In genomic region chr6:45327952-45328485, GRCm38 (mm10) we compare ENCODE assay signal across 30 mouse cellular contexts.
DNase-seq lines count a peak whose midpoint lies in the region; ATAC-seq lines count a peak whose summit lies in the region.
"Had no signal": no experiment of that assay in that cellular context is flagged by ENCODE, and none has a peak within 500 bp of the region (broad histone marks: within the 10 kb centered on the region; RNA-seq: fewer than 3 reads in every experiment).

No protein-coding gene starts in this region.

- no peaks in the 10 kb centered on the region for H3K27me3 ChIP-seq in forebrain, embryonic 14.5 days (replicated peaks; ENCODE audit: control insufficient read depth, insufficient read depth, low read length)
- no peaks in the 10 kb centered on the region for H3K27me3 ChIP-seq in forebrain, embryonic 12.5 days
- no peaks in the 10 kb centered on the region for H3K27me3 ChIP-seq in neural tube, embryonic 11.5 days (ENCODE audit: control insufficient read depth, insufficient read depth, low read length)
- H3K27me3 ChIP-seq in neural tube, embryonic 15.5 days (replicated peaks), result no peaks in the 10 kb centered on the region
- H3K27me3 ChIP-seq: CH12.LX; embryonic facial prominence, embryonic 12.5 days; embryonic facial prominence, embryonic 15.5 days; heart, embryonic 12.5 days; heart, embryonic 15.5 days; hindbrain, embryonic 13.5 days; Patski had no signal

- ATAC-seq in forebrain, embryonic 14.5 days, result peak; percentile 61; the same call in 1 of the 2 replicates
- no peak for ATAC-seq in forebrain, embryonic 12.5 days (ENCODE audit: low FRiP score)
- peak; percentile 23; the same call in 1 of the 2 replicates for ATAC-seq in frontal cortex, adult (ENCODE audit: low TSS enrichment)
- peak; percentile 41; the same call in 1 of the 2 replicates for ATAC-seq in neural tube, embryonic 11.5 days (ENCODE audit: insufficient read depth, low FRiP score, low TSS enrichment)
- ATAC-seq in neural tube, embryonic 15.5 days (ENCODE audit: low FRiP score), result no peak
- ATAC-seq: hindbrain, postnatal 0 days; inflammation-experienced regulatory T-cells, adult 6 months; intestine, postnatal 0 days; Patski had no signal

- H3K4me1 ChIP-seq in forebrain, embryonic 14.5 days (ENCODE audit: control insufficient read depth, insufficient read depth, low read length), result no peaks in the 10 kb centered on the region
- no peaks in the 10 kb centered on the region for H3K4me1 ChIP-seq in forebrain, embryonic 12.5 days
- no peaks in the 10 kb centered on the region for H3K4me1 ChIP-seq in neural tube, embryonic 11.5 days (ENCODE audit: control insufficient read depth, insufficient read depth, low read length)
- no peaks in the 10 kb centered on the region for H3K4me1 ChIP-seq in neural tube, embryonic 15.5 days
- H3K4me1 ChIP-seq: embryonic facial prominence, embryonic 12.5 days; embryonic facial prominence, embryonic 15.5 days; heart, embryonic 12.5 days; heart, embryonic 15.5 days; hindbrain, embryonic 10.5 days; hindbrain, embryonic 13.5 days had no signal

- H3K4me2 ChIP-seq in forebrain, embryonic 14.5 days (ENCODE audit: low read length), result no peak overlapping the region
- no peak overlapping the region for H3K4me2 ChIP-seq in forebrain, embryonic 12.5 days
- H3K4me2 ChIP-seq in neural tube, embryonic 11.5 days (ENCODE audit: low read depth), result no peak overlapping the region
- no peak overlapping the region for H3K4me2 ChIP-seq in neural tube, embryonic 15.5 days
- H3K4me2 ChIP-seq: embryonic facial prominence, embryonic 12.5 days; embryonic facial prominence, embryonic 15.5 days; heart, embryonic 12.5 days; heart, embryonic 15.5 days; hindbrain, embryonic 13.5 days had no signal

- peak; percentile 51 for DNase-seq in forebrain, embryonic 14.5 days (ENCODE audit: low spot score)
- DNase-seq in frontal cortex, postnatal 14 days (ENCODE audit: low spot score in 2 of 2), result no peak
- no peak for DNase-seq in neural tube, embryonic 11.5 days (ENCODE audit: low spot score)
- DNase-seq in mesoderm, embryonic 11.5 days (ENCODE audit: low read depth, low spot score), result peak; percentile 4
- DNase-seq: adrenal gland, postnatal 10 days; adrenal gland, postnatal 36 days; B cell, adult 2 months; cerebellum, adult 11 months; cerebellum, adult 2 months; cerebellum, adult 9-11 months; cerebellum, postnatal 25 days; gastrocnemius, postnatal 25 days; heart, adult 18-20 months; heart, postnatal 10 days; heart, postnatal 36 days had no signal

- H3K4me3 ChIP-seq in forebrain, embryonic 14.5 days (ENCODE audit: low read depth, low read length), result no peak overlapping the region
- H3K4me3 ChIP-seq in forebrain, embryonic 12.5 days (replicated peaks), result no peak overlapping the region
- no peak overlapping the region for H3K4me3 ChIP-seq in neural tube, embryonic 11.5 days (ENCODE audit: low read depth, low read length)
- H3K4me3 ChIP-seq in neural tube, embryonic 15.5 days (replicated peaks), result no peak overlapping the region
- H3K4me3 ChIP-seq: embryonic facial prominence, embryonic 12.5 days; embryonic facial prominence, embryonic 15.5 days; heart, embryonic 12.5 days; heart, embryonic 15.5 days; hindbrain, embryonic 10.5 days; hindbrain, embryonic 13.5 days had no signal

- no peak overlapping the region for H3K9ac ChIP-seq in forebrain, embryonic 14.5 days (ENCODE audit: low read length)
- H3K9ac ChIP-seq in forebrain, embryonic 12.5 days, result no peak overlapping the region
- no peak overlapping the region for H3K9ac ChIP-seq in neural tube, embryonic 11.5 days (ENCODE audit: low read length)
- H3K9ac ChIP-seq in neural tube, embryonic 15.5 days (replicated peaks), result no peak overlapping the region
- H3K9ac ChIP-seq: embryonic facial prominence, embryonic 12.5 days; embryonic facial prominence, embryonic 15.5 days; heart, embryonic 12.5 days; heart, embryonic 15.5 days; hindbrain, embryonic 13.5 days had no signal

- H3K9me3 ChIP-seq in forebrain, embryonic 14.5 days (replicated peaks; ENCODE audit: control insufficient read depth, low read length), result no peaks in the 10 kb centered on the region
- H3K9me3 ChIP-seq in forebrain, embryonic 12.5 days, result no peaks in the 10 kb centered on the region
- no peaks in the 10 kb centered on the region for H3K9me3 ChIP-seq in neural tube, embryonic 11.5 days (ENCODE audit: control insufficient read depth, low read length)
- H3K9me3 ChIP-seq in neural tube, embryonic 15.5 days (replicated peaks), result no peaks in the 10 kb centered on the region
- H3K9me3 ChIP-seq: embryonic facial prominence, embryonic 12.5 days; embryonic facial prominence, embryonic 15.5 days; G1E; heart, embryonic 12.5 days; heart, embryonic 15.5 days; hindbrain, embryonic 10.5 days; hindbrain, embryonic 13.5 days had no signal

- WGBS in forebrain, embryonic 14.5 days, result 59% methylated on average over 3 of the region's 3 CpGs
- 60% methylated on average over 3 of the region's 3 CpGs for WGBS in forebrain, embryonic 12.5 days
- WGBS in neural tube, embryonic 11.5 days, result 67% methylated on average over 3 of the region's 3 CpGs
- WGBS in neural tube, embryonic 15.5 days, result 44% methylated on average over 3 of the region's 3 CpGs

- H3K36me3 ChIP-seq in forebrain, embryonic 14.5 days (ENCODE audit: control insufficient read depth, insufficient read depth, low read length), result no peaks in the 10 kb centered on the region
- no peaks in the 10 kb centered on the region for H3K36me3 ChIP-seq in forebrain, embryonic 12.5 days (replicated peaks)
- H3K36me3 ChIP-seq in neural tube, embryonic 11.5 days (ENCODE audit: control insufficient read depth, insufficient read depth, low read length), result no peaks in the 10 kb centered on the region
- H3K36me3 ChIP-seq in neural tube, embryonic 15.5 days, result no peaks in the 10 kb centered on the region
- H3K36me3 ChIP-seq: embryonic facial prominence, embryonic 12.5 days; embryonic facial prominence, embryonic 15.5 days; G1E; heart, embryonic 12.5 days; heart, embryonic 15.5 days; hindbrain, embryonic 10.5 days; hindbrain, embryonic 13.5 days had no signal

- no peak overlapping the region for H3K27ac ChIP-seq in forebrain, embryonic 14.5 days (ENCODE audit: low read depth, low read length)
- no peak overlapping the region for H3K27ac ChIP-seq in forebrain, embryonic 12.5 days
- no peak overlapping the region for H3K27ac ChIP-seq in neural tube, embryonic 11.5 days (ENCODE audit: low read depth, low read length)
- H3K27ac ChIP-seq in neural tube, embryonic 15.5 days (replicated peaks), result no peak overlapping the region
- H3K27ac ChIP-seq: embryonic facial prominence, embryonic 12.5 days; embryonic facial prominence, embryonic 15.5 days; heart, embryonic 15.5 days; hindbrain, embryonic 10.5 days; hindbrain, embryonic 13.5 days; hindbrain, postnatal 0 days had no signal

Comparison
In these comparisons a context has a peak if more than half of its experiments do, and no peak if none do; other contexts are left out.
1. ATAC-seq: peak in forebrain, embryonic 14.5 days (single experiment), frontal cortex, adult (single experiment) and neural tube, embryonic 11.5 days (single experiment); none in forebrain, embryonic 12.5 days (single experiment) and neural tube, embryonic 15.5 days (single experiment).
2. DNase-seq: peak in forebrain, embryonic 14.5 days (single experiment) and mesoderm, embryonic 11.5 days (single experiment); none in frontal cortex, postnatal 14 days (0 of 2) and neural tube, embryonic 11.5 days (single experiment).